Mouse (Mus musculus) frontal cortex, postnatal 36 days (tissue): ENCODE data around the gene Mfap5.
A peak's percentile ranks its signal among the peaks of the same experiment; 100 is the strongest.
"Not testable (repeated sequence)": the region's sequence is repeated elsewhere in the genome, so short reads cannot be mapped to it uniquely, and the experiment has no call there.

ENCODE experiments used
- DNase-seq, 2 experiments: peaks; one replicate each; pipeline ENCODE4 v3.0.0; 2022; ENCODE audit warnings: low spot score in 2 of 2

Gene Mfap5

DNA sequence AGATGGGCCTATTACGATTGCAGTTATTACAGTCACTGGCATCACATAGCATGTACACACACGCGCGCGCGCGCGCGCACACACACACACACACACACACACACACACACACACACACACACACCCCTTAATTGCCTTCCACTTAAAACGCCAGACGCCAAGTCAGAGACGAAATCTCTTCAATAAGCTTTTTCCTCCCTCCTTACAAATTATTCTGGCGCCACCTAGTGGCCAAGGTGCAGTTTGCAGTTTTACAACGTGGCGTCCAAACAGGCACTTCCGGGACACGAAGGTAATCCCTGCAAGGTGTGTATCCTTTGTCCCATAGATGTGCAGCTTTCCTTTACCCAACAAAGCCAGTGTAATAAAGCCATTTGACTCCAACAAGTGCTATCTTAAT is 54.8 kb downstream of the Mfap5 start:
- DNase-seq: peak; percentile 63 to 72

DNA sequence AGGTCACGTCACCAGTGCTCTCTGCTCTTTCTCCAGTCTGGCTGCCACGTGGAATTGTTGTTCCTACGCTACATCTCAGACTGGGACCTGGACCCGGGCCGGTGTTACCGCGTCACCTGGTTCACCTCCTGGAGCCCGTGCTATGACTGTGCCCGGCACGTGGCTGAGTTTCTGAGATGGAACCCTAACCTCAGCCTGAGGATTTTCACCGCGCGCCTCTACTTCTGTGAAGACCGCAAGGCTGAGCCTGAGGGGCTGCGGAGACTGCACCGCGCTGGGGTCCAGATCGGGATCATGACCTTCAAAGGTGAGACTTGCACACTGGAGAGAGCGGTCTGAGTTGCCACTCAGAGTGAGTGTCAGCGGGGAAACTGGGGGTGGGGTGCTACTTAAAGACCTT is 55.4 kb downstream of the Mfap5 start:
- no peak for DNase-seq

DNA sequence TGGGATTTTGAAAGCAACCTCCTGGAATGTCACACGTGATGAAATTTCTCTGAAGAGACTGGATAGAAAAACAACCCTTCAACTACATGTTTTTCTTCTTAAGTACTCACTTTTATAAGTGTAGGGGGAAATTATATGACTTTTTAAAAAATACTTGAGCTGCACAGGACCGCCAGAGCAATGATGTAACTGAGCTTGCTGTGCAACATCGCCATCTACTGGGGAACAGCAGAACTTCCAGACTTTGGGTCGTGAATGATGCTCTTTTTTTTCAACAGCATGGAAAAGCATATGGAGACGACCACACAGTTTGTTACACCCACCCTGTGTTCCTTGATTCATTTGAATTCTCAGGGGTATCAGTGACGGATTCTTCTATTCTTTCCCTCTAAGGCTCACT is 56.8 kb downstream of the Mfap5 start:
- DNase-seq: peak; percentile 57 to 82

- DNase-seq: no peak
Measured at GRCm38 (mm10) chr6:122565070-122565784, 59.6 kb downstream of the Mfap5 start.

GRCm38 (mm10) chr6:122569113-122569512 is 63.5 kb downstream of the Mfap5 start:
- DNase-seq: no peak

- no peak for DNase-seq
Measured at GRCm38 (mm10) chr6:122569762-122570161, 64.1 kb downstream of the Mfap5 start.

DNA sequence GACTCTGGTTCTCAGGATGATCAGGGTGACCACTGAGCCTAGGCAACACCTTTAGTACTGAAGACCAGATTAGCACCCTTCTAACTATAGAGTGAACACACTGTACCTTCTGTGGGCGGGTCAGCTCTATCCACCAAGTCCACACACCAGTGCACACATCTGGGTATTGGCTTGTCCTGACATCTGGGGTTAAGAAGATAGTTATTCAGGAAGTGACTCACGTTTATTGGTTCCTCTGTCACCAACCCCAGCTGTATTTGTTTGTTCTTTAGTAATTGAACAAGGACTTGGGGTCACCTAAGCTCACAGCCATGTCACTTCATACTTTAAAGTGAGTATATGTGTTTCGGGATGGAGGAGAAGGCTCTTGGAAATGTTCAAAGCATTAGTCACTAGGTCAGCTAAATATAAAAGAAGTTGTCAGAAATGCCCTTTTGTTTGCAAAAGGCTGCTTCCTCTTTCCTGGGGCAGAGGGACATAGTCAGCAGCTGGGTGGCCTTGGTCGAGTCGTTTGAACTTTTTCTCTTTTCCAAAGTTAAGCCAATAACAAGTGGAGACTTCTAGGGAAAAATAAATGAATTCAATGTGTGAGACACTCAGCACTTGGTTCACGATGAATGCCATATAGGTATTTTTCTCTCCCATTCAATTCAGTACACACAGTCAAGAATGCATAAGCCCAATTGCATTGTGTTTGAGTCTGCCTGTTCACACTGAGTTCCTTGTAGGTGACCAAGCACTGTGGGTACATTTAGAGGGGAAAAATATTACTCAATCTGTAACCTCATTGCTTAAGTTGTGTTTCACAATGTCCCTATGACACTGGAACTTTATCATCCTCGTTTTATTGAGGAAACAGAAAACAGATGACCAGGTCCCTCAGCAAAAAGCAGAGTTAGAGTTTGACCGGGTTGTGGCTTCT is 65.3 kb downstream of the Mfap5 start:
- no peak for DNase-seq

- peak in 1 of 2 experiments; percentile 10 for DNase-seq
Measured at GRCm38 (mm10) chr6:122571617-122571959, 65.9 kb downstream of the Mfap5 start.

DNA sequence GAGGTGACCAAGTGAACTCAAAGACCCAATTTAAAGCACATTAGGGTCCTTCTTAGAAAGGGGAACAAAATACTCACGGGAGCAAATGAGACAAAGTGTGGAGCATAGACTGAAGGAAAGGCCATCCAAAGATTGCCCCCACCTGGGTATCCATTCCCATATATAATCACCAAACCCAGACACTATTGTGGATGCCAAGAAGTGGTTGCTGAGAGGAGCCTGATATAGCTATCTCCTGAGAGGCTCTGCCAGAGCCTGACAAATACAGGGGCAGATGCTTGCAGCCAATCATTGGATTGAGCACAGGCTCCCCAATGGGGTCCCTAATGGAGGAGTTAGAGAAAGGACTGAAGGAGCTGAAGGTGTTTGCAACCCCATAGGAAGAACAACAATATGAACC is 69.4 kb downstream of the Mfap5 start:
- DNase-seq: not testable (repeated sequence)

GRCm38 (mm10) chr6:122577030-122577429 is 71.4 kb downstream of the Mfap5 start:
- DNase-seq: no peak
